Mouse (Mus musculus) adrenal gland, postnatal 25 days (tissue): Measurements from ENCODE around the gene Kdm4b. TPM values are rescaled to one million over a fixed set of nuclear protein-coding genes. Genes with fewer than 3 reads are reported as not detected.

ENCODE experiments used
- DNase-seq: peaks from one replicate; pipeline ENCODE4 v3.0.0; 2021; ENCODE audit warnings: mixed read lengths
- microRNA-seq, 2 experiments: library from miRNA; unstranded; fragments of <30 nt; microRNA quantifications; one replicate each; pipeline ENCODE4 v1.2.0; 2021
- total RNA-seq: library from RNA; stranded (reverse); gene quantifications from 2 replicates; pipeline ENCODE4 v1.2.3, GENCODE M21; 2021

The Kdm4b gene
- total RNA-seq, 1 experiment from 2014 or later = 52.4 TPM

DNA sequence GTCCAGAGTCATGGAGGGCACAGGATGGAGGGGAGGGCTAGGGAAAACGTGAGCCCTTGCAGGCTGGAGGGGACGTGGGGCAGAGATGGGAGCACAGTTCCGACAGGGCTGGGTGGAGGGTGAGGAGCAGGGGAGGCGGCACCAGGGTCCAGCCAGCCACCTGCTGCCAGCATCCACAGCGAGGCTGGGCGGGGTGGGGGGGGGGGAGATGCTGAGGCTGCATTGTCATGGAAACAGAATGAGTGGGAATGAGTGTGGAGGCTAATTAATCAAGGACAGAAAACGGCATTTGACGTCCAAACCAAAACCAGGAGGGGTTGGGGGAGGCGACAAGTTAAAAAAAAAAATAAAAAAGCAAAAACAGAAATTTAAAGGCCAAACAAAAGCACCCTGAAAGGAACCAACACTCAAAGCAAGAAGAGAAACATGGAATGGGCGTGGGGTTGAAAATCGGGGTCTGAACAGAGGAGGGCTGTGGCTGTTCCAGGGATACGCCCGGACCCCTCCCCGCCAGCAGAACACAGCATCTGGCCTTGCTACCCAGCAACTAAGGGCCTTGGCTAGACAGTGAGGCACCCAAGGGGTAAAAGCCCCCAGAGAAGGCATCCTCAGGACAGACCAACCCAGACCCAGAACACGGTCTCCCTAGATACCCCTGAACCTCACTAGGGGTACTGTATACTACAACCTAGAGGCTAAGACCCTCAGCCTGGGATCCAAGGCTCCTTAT is 114.0 kb downstream of the Kdm4b start:
- no peak for DNase-seq

DNA sequence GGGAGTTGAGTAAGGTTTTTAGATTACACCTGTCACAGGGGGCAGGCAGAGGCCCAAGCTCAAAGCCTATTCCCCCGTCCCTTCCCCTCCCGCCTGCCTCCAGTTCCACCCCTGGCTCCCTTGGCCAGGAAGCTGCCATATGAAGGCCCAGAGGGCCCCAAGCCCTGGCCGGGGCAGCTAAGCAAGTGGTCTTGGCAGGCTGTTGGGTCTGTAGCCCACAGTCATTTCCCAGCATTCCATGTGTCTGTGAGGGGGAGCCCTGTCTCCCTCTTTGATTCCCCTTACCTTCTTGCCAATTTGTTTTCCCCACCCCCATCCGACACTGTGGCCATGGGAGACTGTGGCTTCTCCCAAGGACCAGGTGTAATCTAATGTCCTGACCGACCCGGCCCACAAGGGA is 116.5 kb downstream of the Kdm4b start:
- DNase-seq = no peak

DNA sequence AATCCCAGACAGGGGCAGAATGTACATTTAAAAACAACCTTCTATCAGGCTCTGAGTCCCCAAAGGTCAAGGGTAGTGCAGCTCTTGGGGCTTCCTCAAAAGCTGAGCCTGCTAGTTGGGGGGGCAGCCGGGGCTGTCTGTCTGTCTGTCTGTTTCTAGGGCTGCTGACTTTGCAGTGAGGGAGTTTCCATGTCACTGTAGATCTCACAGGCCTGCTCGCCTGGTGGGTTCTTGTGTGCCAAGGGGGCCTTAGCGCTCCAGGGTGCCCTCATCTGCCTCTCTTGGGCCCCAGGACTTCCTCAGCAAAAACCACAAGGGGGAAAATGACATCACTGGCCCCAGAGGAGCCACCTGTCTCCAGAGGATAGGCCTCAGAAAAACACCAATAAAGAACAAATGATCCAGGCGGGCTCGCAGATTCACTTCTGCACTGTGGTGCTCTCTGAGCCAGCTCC is 117.5 kb downstream of the Kdm4b start:
- no peak for DNase-seq

DNA sequence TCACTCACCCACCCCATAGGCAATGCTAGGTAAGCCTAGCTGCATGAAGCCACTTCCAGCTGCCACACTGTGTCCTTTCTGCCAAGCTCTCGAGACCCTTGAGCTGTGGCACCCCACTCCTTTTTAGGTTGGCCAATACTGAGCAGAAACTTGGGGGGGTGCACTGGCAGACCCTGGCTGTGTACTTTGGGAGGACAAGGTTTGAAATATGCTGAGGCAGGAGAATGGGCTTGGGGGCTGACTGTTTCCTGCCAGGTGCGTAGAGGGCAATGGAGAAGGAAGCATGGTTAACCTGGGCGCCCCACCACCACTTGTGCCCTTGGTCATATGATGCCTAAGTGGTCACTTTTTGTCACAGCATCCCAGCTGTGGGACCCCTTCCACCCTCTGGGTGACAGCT is 118.9 kb downstream of the Kdm4b start:
- no peak for DNase-seq

DNA sequence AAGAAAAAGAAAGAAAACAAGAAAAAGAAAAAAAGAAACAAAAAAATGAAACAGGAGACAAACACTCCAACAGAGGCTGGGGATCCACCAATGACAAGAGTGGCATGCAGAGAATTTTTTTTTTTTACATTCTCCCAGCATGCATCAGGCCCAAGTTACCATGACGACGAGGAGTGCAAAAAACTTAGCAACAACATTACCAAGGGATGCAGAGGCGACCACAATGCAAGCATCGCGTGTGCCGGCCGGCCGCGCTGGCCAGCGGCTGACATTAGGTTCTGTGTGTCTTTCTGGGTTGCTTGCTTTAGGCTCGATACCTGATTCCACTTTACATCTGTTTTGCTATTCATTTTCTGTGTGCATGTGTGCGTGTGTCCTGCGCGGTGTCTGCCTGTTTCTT is 119.5 kb downstream of the Kdm4b start:
- DNase-seq = no peak

DNA sequence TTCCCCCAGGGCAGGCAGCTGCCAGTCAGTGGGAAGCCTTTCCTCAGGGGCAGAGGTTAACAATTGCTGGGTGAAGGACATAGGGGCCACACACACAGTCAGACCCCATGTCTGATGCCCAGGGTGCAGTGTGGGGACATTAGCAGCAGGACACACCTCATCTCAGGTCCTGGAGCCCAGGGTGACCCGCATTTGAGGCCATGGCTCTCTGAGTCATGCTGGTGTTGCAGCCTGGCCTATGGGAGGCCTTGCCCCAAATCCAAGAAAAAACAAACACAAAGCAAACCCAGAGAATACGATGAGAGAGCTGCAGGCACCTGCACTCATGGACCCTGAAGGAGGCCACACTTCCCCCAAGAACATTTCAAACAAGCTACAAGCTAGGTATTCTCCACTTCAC is 121.9 kb downstream of the Kdm4b start:
- DNase-seq = peak; percentile 42

Small RNAs within 50 kb of the gene (microRNA-seq; reads per million reads assigned to microRNA genes)
- 0.34 to 0.71 reads per million in 2 experiments for gene Mir6977

Other genes starting within 250 kb of the Kdm4b start
- 72.5 and 83.1 TPM in 2 replicates for gene Hdgfl2, start 246.4 kb upstream of the Kdm4b start, total RNA-seq
- 71.4 and 76.3 TPM in 2 replicates for gene Plin4, start 216.3 kb upstream of the Kdm4b start, total RNA-seq
- gene Plin5, start 208.5 kb upstream of the Kdm4b start, total RNA-seq = 55.3 and 57.4 TPM in 2 replicates
- gene Lrg1, start 204.1 kb upstream of the Kdm4b start, total RNA-seq = 15.1 TPM in 2 replicates
- gene Sema6b, start 185.7 kb upstream of the Kdm4b start, total RNA-seq = 6.9 and 10.4 TPM in 2 replicates
- gene Tnfaip8l1, start 163.6 kb upstream of the Kdm4b start, total RNA-seq = 6.2 and 7.7 TPM in 2 replicates
- 60.4 TPM in 2 replicates for gene Mydgf, start 142.1 kb upstream of the Kdm4b start, total RNA-seq
- 40.4 and 41.3 TPM in 2 replicates for gene Dpp9, start 107.2 kb upstream of the Kdm4b start, total RNA-seq
- 30.0 and 32.0 TPM in 2 replicates for gene Fem1a, start 69.3 kb upstream of the Kdm4b start, total RNA-seq
- gene Ticam1, start 49.3 kb upstream of the Kdm4b start, total RNA-seq = 25.1 and 28.8 TPM in 2 replicates
- gene Plin3, start 33.2 kb upstream of the Kdm4b start, total RNA-seq = 59.7 and 102 TPM in 2 replicates
- gene Arrdc5, start 25.8 kb upstream of the Kdm4b start, total RNA-seq = not detected in 2 replicates
- gene Uhrf1, start 22.7 kb upstream of the Kdm4b start, total RNA-seq = 14.1 and 14.8 TPM in 2 replicates
- gene Ptprs, start 150.4 kb downstream of the Kdm4b start, total RNA-seq = 165 and 222 TPM in 2 replicates
- gene Znrf4, start 186.4 kb downstream of the Kdm4b start, total RNA-seq = not detected in 2 replicates
- gene Gm20219, start 228.3 kb downstream of the Kdm4b start, total RNA-seq = 0.76 and 1.1 TPM in 2 replicates